Mouse (Mus musculus) cerebellum, postnatal 36 days (tissue): ENCODE data around the gene Sncg.

Experiments used
- DNase-seq, 2 experiments: peaks; one replicate each; pipeline ENCODE4 v3.0.0; 2021 to 2022; ENCODE audit warnings: mixed read lengths in 2 of 2

Gene Sncg

DNA sequence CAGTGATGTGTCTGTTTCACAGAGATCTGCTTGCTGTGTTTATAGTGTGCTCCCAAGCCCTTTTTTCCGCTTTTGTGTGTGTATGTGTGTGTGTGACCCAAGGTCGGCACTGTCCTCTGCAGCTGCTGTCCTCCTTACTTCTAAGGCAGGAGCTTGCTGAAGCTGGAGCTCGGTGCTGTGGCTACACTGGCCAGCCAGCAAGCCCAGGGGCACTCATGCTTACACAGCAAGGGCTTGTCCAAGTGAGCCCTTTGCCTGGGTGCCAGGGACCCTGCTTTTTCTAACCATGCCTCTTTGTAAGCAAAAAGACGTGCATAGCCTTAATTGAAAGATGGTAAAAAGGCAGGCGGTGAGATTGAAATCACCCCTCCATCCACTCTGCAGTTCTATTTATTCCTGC, 42.1 kb downstream of the Sncg start:
- peak in 1 of 2 experiments; percentile 18 for DNase-seq

DNA sequence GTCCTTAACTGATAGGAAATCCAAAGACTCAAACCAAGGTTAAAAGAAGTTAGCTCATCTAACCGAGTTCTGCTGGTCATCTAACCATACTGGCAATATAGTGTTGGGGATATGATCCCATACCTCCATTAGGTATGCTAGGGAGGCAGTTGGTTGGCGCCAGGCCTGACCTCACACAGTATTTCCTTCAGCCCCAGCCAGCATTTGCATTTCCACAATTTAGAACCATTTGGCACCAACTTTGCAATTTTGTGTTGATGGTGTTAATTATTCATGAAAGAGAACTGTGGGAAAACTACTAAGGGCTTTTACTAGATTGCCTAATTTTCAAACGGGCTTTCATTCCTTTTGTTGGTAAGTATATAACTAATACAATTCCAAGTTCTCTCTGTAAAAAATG, 42.7 kb downstream of the Sncg start:
- no peak for DNase-seq

DNA sequence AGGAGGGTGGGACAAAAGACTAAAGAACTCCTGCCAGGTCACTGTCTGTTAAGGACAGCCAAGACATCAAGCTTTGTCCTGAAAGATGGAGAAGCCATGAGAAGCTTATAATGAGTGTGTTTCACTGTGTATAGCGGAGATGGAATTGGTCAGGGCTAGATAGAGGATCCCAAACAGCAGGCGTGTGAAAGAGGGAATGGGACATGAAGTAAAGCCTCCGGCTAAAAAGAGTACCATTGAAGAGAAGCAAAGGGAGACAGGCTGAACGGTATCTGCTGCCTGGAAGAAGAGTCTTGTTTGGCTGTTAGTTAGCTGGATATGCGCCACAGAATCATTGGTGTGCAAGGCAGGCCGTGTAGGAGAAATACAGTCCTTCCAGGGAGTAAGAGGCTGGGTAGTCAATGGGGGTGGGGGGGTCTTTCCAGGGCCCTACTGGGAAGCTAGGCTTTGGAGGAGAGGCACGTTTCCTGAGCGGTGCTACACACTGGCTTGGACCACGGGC, 43.9 kb downstream of the Sncg start:
- no peak for DNase-seq

DNA sequence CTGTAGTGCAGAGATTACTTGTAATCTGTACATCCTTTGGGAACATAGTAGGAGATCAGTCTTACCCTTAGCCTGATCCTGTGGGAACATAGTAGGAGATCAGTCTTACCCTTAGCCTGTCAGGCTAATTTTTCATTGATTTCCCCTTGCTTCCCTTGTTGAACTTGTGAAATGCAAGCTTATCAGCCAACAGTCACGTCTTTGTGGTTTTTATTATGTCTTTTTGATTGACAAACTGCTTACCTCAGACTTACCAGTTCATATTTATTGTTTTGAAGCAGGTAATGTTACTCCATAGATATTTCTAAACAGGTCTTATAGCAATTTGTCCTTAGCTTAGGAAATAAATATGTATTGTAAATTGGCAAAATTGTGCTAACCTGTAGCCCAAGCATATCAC, 47.0 kb downstream of the Sncg start:
- DNase-seq, result no peak

DNA sequence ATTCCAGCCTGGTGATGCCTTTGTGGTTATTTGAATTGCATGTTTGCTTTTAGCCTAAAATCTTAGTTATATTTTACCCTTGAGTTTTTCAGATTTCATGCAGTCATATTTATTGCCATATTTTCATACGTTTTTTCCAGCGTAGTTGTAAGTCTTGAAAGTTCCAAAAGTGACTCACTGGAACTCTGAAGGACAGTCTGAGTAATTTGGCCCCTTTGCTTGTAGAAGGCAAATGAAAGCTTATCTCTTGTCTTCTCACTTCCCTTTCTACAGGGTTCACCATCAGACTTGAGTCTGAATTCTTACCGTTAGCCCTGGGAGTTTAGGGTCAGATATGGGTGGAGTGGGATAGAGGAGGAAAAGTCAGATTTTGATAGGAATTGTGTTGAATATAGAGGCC, 48.0 kb downstream of the Sncg start:
- DNase-seq, result no peak

DNA sequence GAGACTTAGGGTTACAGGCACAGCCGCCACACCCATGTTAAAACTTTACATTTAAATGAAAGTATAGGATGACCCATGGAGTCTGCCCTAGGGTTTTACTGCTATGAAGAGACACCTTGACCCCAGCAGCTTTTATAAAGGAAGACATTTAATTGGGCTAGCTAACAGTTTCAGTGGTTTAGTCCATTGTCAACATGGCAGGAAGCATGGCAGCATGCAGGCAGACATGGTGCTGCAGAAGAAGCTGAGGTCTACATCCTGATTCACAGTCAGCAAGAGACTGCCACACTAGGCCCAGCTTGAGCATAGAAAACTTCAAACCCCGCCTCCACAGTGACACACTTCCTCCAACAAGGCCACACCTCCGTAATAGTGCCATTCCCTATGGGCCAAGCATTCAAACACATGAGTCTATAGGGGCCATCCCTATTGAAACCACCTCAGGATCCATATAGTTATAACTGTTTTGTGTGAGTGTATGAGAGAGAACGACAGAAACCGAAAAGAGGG, 51.0 kb downstream of the Sncg start:
- DNase-seq, result no peak
